Mouse (Mus musculus) heart, embryonic 11.5 days (tissue): Measurements from ENCODE around the gene Bptf. TPM values are rescaled to one million over a fixed set of nuclear protein-coding genes. Genes with fewer than 3 reads are reported as not detected.

Experiments
- ATAC-seq: fragments of 200-750 bp; cut with Nextera tagmentation; replicated peaks from 2 replicates; pipeline ENCODE4 v1.8.0; 2017; ENCODE audit warnings: moderate library complexity; ENCODE audit not compliant: insufficient number of reproducible peaks, low FRiP score, low TSS enrichment
- H3K27ac ChIP-seq: fragments of 300-500 bp; sonication (generic); 2 replicates; pipeline ENCODE4 v1.5.1; 2014; ENCODE audit warnings: mild to moderate bottlenecking, low read depth, low read length
- H3K27me3 ChIP-seq: fragments of 300-500 bp; sonication (generic); 2 replicates; pipeline ENCODE4 v1.6.1; 2014; ENCODE audit warnings: mild to moderate bottlenecking, low read length, mixed read lengths; ENCODE audit not compliant: control insufficient read depth, insufficient read depth
- H3K36me3 ChIP-seq: fragments of 300-500 bp; sonication (generic); 2 replicates; pipeline ENCODE4 v1.6.1; 2014; ENCODE audit warnings: mild to moderate bottlenecking, low read length, moderate library complexity, mixed read lengths; ENCODE audit not compliant: control insufficient read depth, insufficient read depth
- H3K4me1 ChIP-seq: fragments of 300-500 bp; sonication (generic); 2 replicates; pipeline ENCODE4 v1.6.1; 2014; ENCODE audit warnings: low read length; ENCODE audit not compliant: control insufficient read depth, insufficient read depth
- H3K4me2 ChIP-seq: fragments of 300-500 bp; sonication (generic); 2 replicates; pipeline ENCODE4 v1.6.1; 2014; ENCODE audit warnings: mild to moderate bottlenecking, moderate library complexity
- H3K4me3 ChIP-seq: fragments of 300-500 bp; sonication (generic); 2 replicates; pipeline ENCODE4 v1.5.1; 2014; ENCODE audit warnings: low read depth, low read length
- H3K9ac ChIP-seq: fragments of 300-500 bp; sonication (generic); 2 replicates; pipeline ENCODE4 v1.6.1; 2014; ENCODE audit warnings: mild to moderate bottlenecking, low read depth, low read length, moderate library complexity
- H3K9me3 ChIP-seq: fragments of 300-500 bp; sonication (generic); replicated peaks from 2 replicates; pipeline ENCODE4 v1.6.1; 2016; ENCODE audit warnings: low read length; ENCODE audit not compliant: control insufficient read depth
- WGBS: fragments of 180-500 bp; shearing (Covaris S2); extraction: QIAGEN DNeasy Blood & Tissue Kit; methylation state at CpG from one replicate; pipeline ENCODE4 v1.1.7; 2014; ENCODE audit not compliant: insufficient replicate concordance; 5-methylcytosine and 5-hydroxymethylcytosine counted together
- polyA plus RNA-seq: library from polyadenylated mRNA; unstranded; fragments of >200 nt; fragmentation: Nextera tagmentation; extraction: Ambion mirVana; gene quantifications from 2 replicates; pipeline ENCODE4 v1.2.1, GENCODE M21; 2014

Gene Bptf
- polyA plus RNA-seq, 1 experiment from 2014 or later = 26.5 TPM

DNA sequence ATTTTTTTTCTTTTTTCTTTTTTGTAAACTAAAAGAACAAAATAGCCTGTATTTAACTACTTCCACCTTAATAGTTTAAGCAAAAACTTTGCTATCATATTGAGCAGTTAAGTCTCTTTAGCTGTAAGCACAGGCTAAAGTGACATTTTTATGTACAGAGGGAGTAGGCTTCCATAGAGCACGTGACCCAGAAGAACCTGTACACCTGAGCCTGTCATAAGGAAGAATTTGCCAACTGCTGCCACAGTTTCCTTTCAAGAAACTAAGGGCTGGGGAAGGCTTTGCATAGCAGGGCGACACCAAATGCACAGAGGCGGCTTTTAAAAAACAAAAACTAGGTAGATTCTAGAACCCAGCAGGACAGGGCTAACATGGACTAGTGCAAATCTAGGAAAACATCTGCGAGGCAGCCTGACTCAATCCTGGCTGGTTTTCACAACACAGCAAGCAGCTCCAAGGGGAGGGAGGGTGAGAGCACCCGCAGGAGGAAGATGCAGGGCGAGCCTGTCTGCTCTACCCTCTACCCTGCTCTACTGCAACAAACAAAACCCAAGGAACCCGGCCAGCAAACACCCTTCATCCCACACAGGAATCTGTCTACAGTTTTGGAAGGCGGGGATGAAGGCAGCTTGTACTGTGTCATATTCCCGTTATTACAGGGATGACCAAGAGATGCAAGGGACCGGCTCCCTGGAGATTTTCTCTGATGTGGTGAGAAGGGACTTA is 97.7 kb downstream of the Bptf start:
- no peak for ATAC-seq
- 80% methylated on average over 10 of the region's 10 CpGs for WGBS
- Histone ChIP-seq H3K4me3 (no peak overlapping the region), H3K9ac (no peak overlapping the region), H3K4me2 (no peak overlapping the region), H3K9me3 (no peaks in the 10 kb centered on the region), H3K27ac (no peak overlapping the region), H3K36me3 (peaks cover 13% of the 10 kb centered on the region), H3K27me3 (no peaks in the 10 kb centered on the region), H3K4me1 (no peaks in the 10 kb centered on the region)

DNA sequence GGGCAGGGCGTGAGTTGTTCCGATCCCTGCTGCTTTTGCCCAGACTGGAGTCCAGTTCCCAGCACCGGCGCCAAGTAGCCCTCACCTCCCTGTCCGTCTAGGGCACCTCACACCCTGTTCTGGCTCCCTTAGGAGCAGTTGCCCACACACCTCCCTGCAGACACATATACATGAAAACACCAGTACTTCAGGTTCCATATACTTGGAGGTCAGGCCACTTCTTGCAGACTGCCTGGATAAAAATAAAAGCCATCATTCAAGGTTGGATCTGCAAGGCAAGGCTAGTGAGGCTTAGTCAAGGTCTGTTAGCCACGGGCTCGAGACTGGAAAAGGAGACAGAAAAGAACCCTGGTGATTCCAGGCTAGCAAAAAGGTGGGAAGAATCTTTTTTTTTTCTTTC is 100.3 kb downstream of the Bptf start:
- no peak overlapping the region for H3K4me2 ChIP-seq
- ATAC-seq = no peak
- no peak overlapping the region for H3K27ac ChIP-seq
- H3K4me3 ChIP-seq = no peak overlapping the region
- no peaks in the 10 kb centered on the region for H3K9me3 ChIP-seq
- no peaks in the 10 kb centered on the region for H3K27me3 ChIP-seq
- 59% methylated on average over 7 of the region's 7 CpGs for WGBS
- no peaks in the 10 kb centered on the region for H3K36me3 ChIP-seq
- no peak overlapping the region for H3K9ac ChIP-seq
- H3K4me1 ChIP-seq = 0 out of 2 replicates have a peak, but pooled peaks cover 4% of the 10 kb centered on the region

DNA sequence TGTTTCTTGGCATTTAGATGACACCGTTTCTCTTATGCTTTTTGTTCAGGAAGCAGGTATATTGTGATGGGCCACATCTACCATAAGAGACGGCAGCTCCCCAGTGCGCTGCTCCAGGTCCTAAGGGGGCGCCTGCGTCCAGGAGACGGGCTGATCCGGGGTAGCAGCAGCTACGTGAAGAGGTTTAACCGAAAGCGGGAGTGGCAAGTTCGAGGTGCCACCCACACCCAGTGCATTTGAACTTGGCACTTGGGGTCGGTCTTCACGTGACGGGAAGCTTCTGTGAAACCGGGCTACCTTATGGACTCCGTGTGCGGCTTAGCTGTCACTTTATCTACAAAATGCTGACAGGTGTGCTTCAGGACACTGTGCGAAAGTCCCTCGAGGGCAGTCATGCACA is 102.4 kb downstream of the Bptf start:
- H3K4me3 ChIP-seq = no peak overlapping the region
- no peak overlapping the region for H3K27ac ChIP-seq
- ATAC-seq = no peak
- H3K9ac ChIP-seq = no peak overlapping the region
- H3K36me3 ChIP-seq = no peaks in the 10 kb centered on the region
- no peak overlapping the region for H3K4me2 ChIP-seq
- H3K9me3 ChIP-seq = no peaks in the 10 kb centered on the region
- 0 out of 2 replicates have a peak, but pooled peaks cover 4% of the 10 kb centered on the region for H3K4me1 ChIP-seq
- WGBS = 45% methylated on average over 19 of the region's 19 CpGs
- H3K27me3 ChIP-seq = peaks cover 1% of the 10 kb centered on the region; the same call in 1 of the 2 replicates

DNA sequence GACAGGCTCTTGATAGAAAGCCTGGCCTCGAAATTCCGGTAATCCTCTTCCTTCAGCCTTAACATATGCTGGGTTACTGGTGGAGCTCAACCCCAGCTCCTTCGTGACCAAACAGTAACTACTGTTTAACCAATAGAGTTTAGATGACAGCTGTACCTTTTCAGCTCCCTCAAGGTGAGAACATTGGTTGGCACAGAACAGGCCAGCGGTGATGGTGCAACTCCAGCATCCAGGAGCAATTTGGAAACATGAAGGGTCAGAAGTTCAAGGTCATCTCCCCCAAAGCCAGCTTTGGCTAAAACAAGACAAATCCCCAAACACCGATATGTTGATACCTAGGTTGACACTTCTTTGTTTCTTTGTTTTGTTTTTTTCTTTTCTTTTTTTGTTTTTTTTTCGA is 103.2 kb downstream of the Bptf start:
- no peaks in the 10 kb centered on the region for H3K9me3 ChIP-seq
- H3K27ac ChIP-seq = no peak overlapping the region; the same call in 1 of the 2 replicates
- H3K4me3 ChIP-seq = peak overlapping the region; percentile 69
- WGBS = 69% methylated on average over 6 of the region's 6 CpGs
- H3K4me2 ChIP-seq = peak overlapping the region; percentile 97
- peak overlapping the region; percentile 73; the same call in 1 of the 2 replicates for H3K9ac ChIP-seq
- no peaks in the 10 kb centered on the region for H3K36me3 ChIP-seq
- 0 out of 2 replicates have a peak, but pooled peaks cover 4% of the 10 kb centered on the region for H3K4me1 ChIP-seq
- ATAC-seq = no peak
- H3K27me3 ChIP-seq = peaks cover 3% of the 10 kb centered on the region; the same call in 1 of the 2 replicates

DNA sequence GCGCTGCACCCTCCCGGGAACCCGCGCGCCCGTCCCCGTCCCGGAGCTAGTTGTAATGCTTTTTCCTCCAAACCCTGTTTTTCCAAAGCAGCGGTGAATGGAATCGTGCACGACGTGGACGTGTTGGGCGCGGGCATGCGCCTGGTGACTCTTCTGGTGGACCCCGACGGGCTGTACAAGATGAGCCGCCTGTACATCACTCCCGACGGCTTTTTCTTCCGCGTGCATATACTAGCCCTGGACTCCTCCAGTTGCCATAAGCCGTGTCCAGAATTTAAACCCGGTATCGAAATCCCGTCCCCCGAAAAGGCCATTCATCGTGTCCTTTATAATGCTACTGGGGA is 103.7 kb downstream of the Bptf start:
- Histone ChIP-seq H3K4me1 (0 out of 2 replicates have a peak, but pooled peaks cover 4% of the 10 kb centered on the region), H3K4me2 (peak overlapping the region; percentile 97), H3K9ac (peak overlapping the region; percentile 73), H3K36me3 (no peaks in the 10 kb centered on the region), H3K4me3 (peak overlapping the region; percentile 69), H3K9me3 (no peaks in the 10 kb centered on the region), H3K27ac (peak overlapping the region; percentile 67), H3K27me3 (peaks cover 3% of the 10 kb centered on the region; the same call in 1 of the 2 replicates)
- ATAC-seq = peak; percentile 60
- WGBS = 5% methylated on average over 29 of the region's 29 CpGs

DNA sequence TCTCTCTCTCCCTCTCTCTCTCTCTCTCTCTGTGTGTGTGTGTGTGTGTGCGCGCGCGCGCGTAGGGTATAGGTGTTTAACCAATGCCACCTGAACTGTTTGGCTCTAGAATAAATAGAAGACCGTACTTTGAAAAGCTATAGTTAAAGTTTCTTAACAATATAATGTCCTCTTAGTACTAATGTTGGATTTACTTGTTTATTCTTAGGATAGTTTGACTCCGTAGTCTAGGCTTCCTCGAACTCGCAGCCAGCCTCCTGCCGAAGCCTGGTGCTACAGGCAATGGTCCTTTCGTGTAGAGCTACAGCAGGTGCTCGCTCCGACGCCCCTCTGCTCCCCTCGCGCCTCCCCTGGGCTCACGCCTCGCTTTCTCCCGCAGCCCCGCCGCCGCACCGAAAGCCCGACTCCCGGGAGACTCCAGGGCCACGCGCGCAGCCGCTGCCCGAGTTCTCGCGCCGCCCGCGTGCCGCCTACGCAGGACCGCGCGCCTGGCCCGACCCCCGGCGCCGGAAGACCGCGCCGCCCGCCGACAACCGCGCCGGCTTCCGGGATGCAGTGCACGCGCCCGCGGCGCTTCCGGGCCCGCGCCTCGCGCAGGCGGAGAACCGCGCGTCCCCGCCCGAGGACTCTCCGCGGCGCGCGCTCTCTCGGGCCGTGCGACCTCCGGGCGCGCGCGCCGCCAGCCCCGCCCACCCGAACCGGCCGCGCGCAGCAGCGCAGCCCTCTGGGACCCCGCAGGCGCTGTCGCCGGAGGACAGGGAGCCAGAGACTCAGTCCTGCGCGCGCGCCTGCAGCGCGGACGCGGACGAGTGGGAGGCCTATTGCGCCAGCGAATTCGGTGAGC is 104.3 kb downstream of the Bptf start:
- no peaks in the 10 kb centered on the region for H3K36me3 ChIP-seq
- peak overlapping the region; percentile 97 for H3K4me2 ChIP-seq
- H3K9ac ChIP-seq = peak overlapping the region; percentile 73
- H3K27me3 ChIP-seq = peaks cover 3% of the 10 kb centered on the region; the same call in 1 of the 2 replicates
- peak overlapping the region; percentile 67 for H3K27ac ChIP-seq
- peak; percentile 88 for ATAC-seq
- WGBS = under 1% methylated on average over 105 of the region's 107 CpGs
- H3K9me3 ChIP-seq = no peaks in the 10 kb centered on the region
- H3K4me3 ChIP-seq = peak overlapping the region; percentile 69
- H3K4me1 ChIP-seq = 0 out of 2 replicates have a peak, but pooled peaks cover 4% of the 10 kb centered on the region

DNA sequence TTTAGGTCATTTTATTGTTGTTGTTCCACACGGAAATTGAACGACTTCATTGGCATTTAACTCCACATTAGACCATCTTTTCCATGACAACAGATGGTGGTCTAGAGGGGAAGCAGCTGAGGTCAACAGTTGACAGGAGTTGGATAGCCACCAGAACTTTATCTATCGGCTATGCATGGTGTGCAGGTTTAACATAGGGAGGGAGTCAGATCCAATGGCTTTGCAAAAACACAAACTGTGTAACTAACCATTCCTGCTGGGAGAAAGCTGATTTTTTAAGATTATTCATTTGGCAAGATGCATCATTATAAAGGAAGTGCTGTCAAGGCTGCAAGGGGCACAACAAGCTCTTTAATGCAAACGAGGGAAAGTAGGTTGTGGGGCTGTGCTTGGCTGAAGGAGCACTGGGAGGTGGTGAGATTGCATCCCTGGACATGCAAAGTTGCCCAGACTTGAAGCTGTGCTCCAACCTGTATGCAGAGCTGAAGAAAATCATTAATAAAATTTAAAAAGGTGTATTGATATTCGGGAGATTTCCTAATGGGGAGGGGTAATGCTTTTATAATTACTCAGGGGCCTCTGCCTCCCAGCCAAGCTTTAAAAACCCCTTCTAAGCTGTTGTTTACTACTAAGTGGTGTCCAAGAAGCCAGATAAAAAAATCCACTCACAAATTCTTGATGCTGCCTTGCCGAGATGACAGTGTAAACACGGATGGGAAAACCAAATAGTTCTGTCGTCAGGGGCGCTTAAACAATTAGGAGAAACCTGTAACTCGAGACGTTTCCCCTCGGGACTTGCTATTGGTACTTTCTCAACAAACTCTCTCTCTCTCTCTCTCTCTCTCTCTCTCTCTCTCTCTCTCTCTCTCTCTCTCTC is 105.1 kb downstream of the Bptf start:
- Histone ChIP-seq H3K9ac (peak overlapping the region; percentile 73; the same call in 1 of the 2 replicates), H3K36me3 (no peaks in the 10 kb centered on the region)
- ATAC-seq = no peak

More for the DNA sequence above, 105.1 kb downstream of the Bptf start:
- Histone ChIP-seq H3K4me1 (0 out of 2 replicates have a peak, but pooled peaks cover 4% of the 10 kb centered on the region), H3K9me3 (no peaks in the 10 kb centered on the region), H3K4me3 (peak overlapping the region; percentile 69), H3K4me2 (peak overlapping the region; percentile 97), H3K27me3 (peaks cover 3% of the 10 kb centered on the region; the same call in 1 of the 2 replicates), H3K27ac (no peak overlapping the region)
- 12% methylated on average over 12 of the region's 12 CpGs for WGBS
